Mouse (Mus musculus): ENCODE data around the gene Otub1. TPM values are rescaled to one million over a fixed set of nuclear protein-coding genes. Genes with fewer than 3 reads are reported as not detected.
A peak's percentile ranks its signal among the peaks of the same experiment; 100 is the strongest.

Otub1 gene
- 86.7 and 87.5 TPM in 2 replicates for polyA plus RNA-seq (2011; ENCODE audit: insufficient read depth, insufficient read length, low read depth, missing spikeins)

GRCm38 (mm10) chr19:7205753-7206736 is at the start of gene Otub1:
TSS of gene Otub1 (minus strand) at chr19:7206316.
- no peaks in the 10 kb centered on the region for H3K4me1 ChIP-seq (ENCODE audit: control insufficient read depth, insufficient read depth, low read length)
- H3K27me3 ChIP-seq (ENCODE audit: control insufficient read depth, insufficient read depth, low read length, poor library complexity, severe bottlenecking), result no peaks in the 10 kb centered on the region
- H3K27ac ChIP-seq (ENCODE audit: insufficient read depth, low read length), result peak within 1 kb of the TSS; percentile 85
- peak within 1 kb of the TSS; percentile 97 for H3K4me3 ChIP-seq (ENCODE audit: low read depth, low read length)
- H3K9me3 ChIP-seq (replicated peaks; ENCODE audit: control insufficient read depth, insufficient read depth, low read length, poor library complexity, severe bottlenecking), result no peaks in the 10 kb centered on the region
- H3K36me3 ChIP-seq (ENCODE audit: control insufficient read depth, insufficient read depth, low read length, poor library complexity, severe bottlenecking), result peaks cover 23% of the 10 kb centered on the region
- peak within 1 kb of the TSS; percentile 73 for H3K9ac ChIP-seq (ENCODE audit: low read depth, poor library complexity, severe bottlenecking)
- TF ChIP-seq EP300 (IDR thresholded peaks at IDR 0.05; ENCODE audit: insufficient read depth, low read depth, low read length), result 0 out of 2 replicates have a peak, but pooled peaks have one; percentile 28
- peak; percentile 2 for TF ChIP-seq CTCF (IDR thresholded peaks at IDR 0.05; ENCODE audit: low read depth, low read length)
- TF ChIP-seq POLR2A (IDR thresholded peaks at IDR 0.05; ENCODE audit: insufficient read depth, low read length), result peak; percentile 57

GRCm38 (mm10) chr19:7246021-7246420 is 39.9 kb upstream of the Otub1 start:
- Histone ChIP-seq H3K36me3 (ENCODE audit: control insufficient read depth, insufficient read depth, low read length, poor library complexity, severe bottlenecking) (no peaks in the 10 kb centered on the region), H3K4me3 (ENCODE audit: low read depth, low read length) (no peak overlapping the region), H3K27ac (ENCODE audit: insufficient read depth, low read length) (no peak overlapping the region), H3K9me3 (replicated peaks; ENCODE audit: control insufficient read depth, insufficient read depth, low read length, poor library complexity, severe bottlenecking) (no peaks in the 10 kb centered on the region), H3K27me3 (ENCODE audit: control insufficient read depth, insufficient read depth, low read length, poor library complexity, severe bottlenecking) (no peaks in the 10 kb centered on the region), H3K9ac (ENCODE audit: low read depth, poor library complexity, severe bottlenecking) (no peak overlapping the region), H3K4me1 (ENCODE audit: control insufficient read depth, insufficient read depth, low read length) (peaks cover 2% of the 10 kb centered on the region)
- TF ChIP-seq POLR2A (IDR thresholded peaks at IDR 0.05; ENCODE audit: insufficient read depth, low read length), result no peak
- no peak for TF ChIP-seq EP300 (IDR thresholded peaks at IDR 0.05; ENCODE audit: insufficient read depth, low read depth, low read length)
- no peak for TF ChIP-seq CTCF (IDR thresholded peaks at IDR 0.05; ENCODE audit: low read depth, low read length)

GRCm38 (mm10) chr19:7240782-7241690 is 34.9 kb upstream of the Otub1 start, which contains the start of gene Naa40:
TSS of gene Naa40 (minus strand) at chr19:7241183.
- H3K36me3 ChIP-seq (ENCODE audit: control insufficient read depth, insufficient read depth, low read length, poor library complexity, severe bottlenecking), result peaks cover 4% of the 10 kb centered on the region
- H3K9ac ChIP-seq (ENCODE audit: low read depth, poor library complexity, severe bottlenecking), result peak within 1 kb of the TSS; percentile 79
- TF ChIP-seq EP300 (IDR thresholded peaks at IDR 0.05; ENCODE audit: insufficient read depth, low read depth, low read length) (no peak), POLR2A (IDR thresholded peaks at IDR 0.05; ENCODE audit: insufficient read depth, low read length) (no peak), CTCF (IDR thresholded peaks at IDR 0.05; ENCODE audit: low read depth, low read length) (no peak)
- no peak within 1 kb of the TSS; the same call in 1 of the 2 replicates for H3K27ac ChIP-seq (ENCODE audit: insufficient read depth, low read length)
- no peaks in the 10 kb centered on the region for H3K27me3 ChIP-seq (ENCODE audit: control insufficient read depth, insufficient read depth, low read length, poor library complexity, severe bottlenecking)
- no peaks in the 10 kb centered on the region for H3K9me3 ChIP-seq (replicated peaks; ENCODE audit: control insufficient read depth, insufficient read depth, low read length, poor library complexity, severe bottlenecking)
- peaks cover 2% of the 10 kb centered on the region for H3K4me1 ChIP-seq (ENCODE audit: control insufficient read depth, insufficient read depth, low read length)
- H3K4me3 ChIP-seq (ENCODE audit: low read depth, low read length), result peak within 1 kb of the TSS; percentile 93

GRCm38 (mm10) chr19:7240291-7240690 is 34.2 kb upstream of the Otub1 start:
- Histone ChIP-seq H3K9me3 (replicated peaks; ENCODE audit: control insufficient read depth, insufficient read depth, low read length, poor library complexity, severe bottlenecking) (no peaks in the 10 kb centered on the region), H3K27me3 (ENCODE audit: control insufficient read depth, insufficient read depth, low read length, poor library complexity, severe bottlenecking) (no peaks in the 10 kb centered on the region), H3K9ac (ENCODE audit: low read depth, poor library complexity, severe bottlenecking) (peak overlapping the region; percentile 79), H3K4me3 (ENCODE audit: low read depth, low read length) (peak overlapping the region; percentile 93), H3K4me1 (ENCODE audit: control insufficient read depth, insufficient read depth, low read length) (peaks cover 2% of the 10 kb centered on the region), H3K27ac (ENCODE audit: insufficient read depth, low read length) (no peak overlapping the region), H3K36me3 (ENCODE audit: control insufficient read depth, insufficient read depth, low read length, poor library complexity, severe bottlenecking) (peaks cover 4% of the 10 kb centered on the region)
- no peak for TF ChIP-seq POLR2A (IDR thresholded peaks at IDR 0.05; ENCODE audit: insufficient read depth, low read length)
- no peak for TF ChIP-seq CTCF (IDR thresholded peaks at IDR 0.05; ENCODE audit: low read depth, low read length)
- no peak for TF ChIP-seq EP300 (IDR thresholded peaks at IDR 0.05; ENCODE audit: insufficient read depth, low read depth, low read length)

GRCm38 (mm10) chr19:7239574-7239973 is 33.5 kb upstream of the Otub1 start:
- Histone ChIP-seq H3K9ac (ENCODE audit: low read depth, poor library complexity, severe bottlenecking) (peak overlapping the region; percentile 79), H3K4me1 (ENCODE audit: control insufficient read depth, insufficient read depth, low read length) (peaks cover 2% of the 10 kb centered on the region), H3K27me3 (ENCODE audit: control insufficient read depth, insufficient read depth, low read length, poor library complexity, severe bottlenecking) (no peaks in the 10 kb centered on the region), H3K36me3 (ENCODE audit: control insufficient read depth, insufficient read depth, low read length, poor library complexity, severe bottlenecking) (peaks cover 4% of the 10 kb centered on the region), H3K9me3 (replicated peaks; ENCODE audit: control insufficient read depth, insufficient read depth, low read length, poor library complexity, severe bottlenecking) (no peaks in the 10 kb centered on the region), H3K27ac (ENCODE audit: insufficient read depth, low read length) (no peak overlapping the region), H3K4me3 (ENCODE audit: low read depth, low read length) (peak overlapping the region; percentile 93; the same call in 1 of the 2 replicates)
- TF ChIP-seq CTCF (IDR thresholded peaks at IDR 0.05; ENCODE audit: low read depth, low read length), result no peak
- no peak for TF ChIP-seq POLR2A (IDR thresholded peaks at IDR 0.05; ENCODE audit: insufficient read depth, low read length)
- no peak for TF ChIP-seq EP300 (IDR thresholded peaks at IDR 0.05; ENCODE audit: insufficient read depth, low read depth, low read length)
